Mouse (Mus musculus) liver, embryonic 14.5 days (tissue): ENCODE measurements around the gene 5730596B20Rik.

Experiments
- CTCF ChIP-seq: IDR thresholded peaks from 2 replicates; pipeline ENCODE4 v1.5.1; 2016; ENCODE audit warnings: antibody characterized with exemption, low read depth, control low read depth
- EP300 ChIP-seq: IDR thresholded peaks from 2 replicates; pipeline ENCODE4 v1.6.1; 2016; ENCODE audit warnings: antibody characterized with exemption, low read depth

GRCm38 (mm10) chr6:52224895-52225611, 47.8 kb downstream of the 5730596B20Rik start:
- TF ChIP-seq CTCF (no peak), EP300 (no peak)
